Mouse (Mus musculus) urinary bladder, postnatal 4 days (tissue): Measurements from ENCODE around the gene Tmub2.

Experiments
- DNase-seq, 2 experiments: peaks; one replicate each; pipeline ENCODE4 v3.0.0; 2021 to 2022; ENCODE audit warnings: low spot score in 2 of 2

Tmub2 gene

DNA sequence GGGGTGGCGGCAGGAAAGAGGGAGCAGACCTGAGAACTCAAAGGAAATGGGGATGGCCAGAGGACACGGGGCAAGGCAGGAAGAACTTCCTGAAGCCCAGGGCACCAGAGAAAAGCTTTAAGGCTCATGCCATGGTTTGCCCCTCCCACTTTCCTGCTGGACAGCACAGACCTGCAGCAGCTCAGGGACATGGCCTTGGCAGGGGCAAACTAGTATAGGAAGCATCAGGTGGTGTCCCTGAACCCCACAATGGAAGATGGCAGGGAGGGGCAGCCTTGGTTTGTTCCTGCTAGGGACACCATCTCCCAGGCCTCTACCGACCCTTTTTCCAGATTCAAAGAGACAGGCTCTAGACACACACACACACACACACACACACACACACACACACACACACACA is 20.6 kb downstream of the Tmub2 start:
- no peak for DNase-seq

DNA sequence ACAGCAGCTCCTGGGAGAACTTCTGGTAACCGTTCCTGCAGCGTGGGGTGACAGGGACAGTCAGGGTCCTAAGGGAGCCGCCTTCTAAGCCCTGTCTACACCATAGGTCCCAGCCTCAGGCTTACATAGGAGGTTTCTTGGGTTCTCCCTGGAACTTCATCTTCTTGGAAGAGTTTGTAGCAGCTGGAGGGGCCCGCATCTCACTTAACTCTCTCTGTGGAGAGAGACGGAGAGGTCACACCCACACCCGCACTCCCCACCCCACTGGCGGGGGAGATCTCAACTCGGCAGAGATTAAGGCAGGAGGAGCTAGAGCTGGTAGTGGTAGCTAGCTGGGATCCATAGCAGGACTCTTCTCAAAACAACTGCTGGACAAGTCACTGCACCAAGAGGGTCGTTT is 23.4 kb downstream of the Tmub2 start:
- DNase-seq = no peak

DNA sequence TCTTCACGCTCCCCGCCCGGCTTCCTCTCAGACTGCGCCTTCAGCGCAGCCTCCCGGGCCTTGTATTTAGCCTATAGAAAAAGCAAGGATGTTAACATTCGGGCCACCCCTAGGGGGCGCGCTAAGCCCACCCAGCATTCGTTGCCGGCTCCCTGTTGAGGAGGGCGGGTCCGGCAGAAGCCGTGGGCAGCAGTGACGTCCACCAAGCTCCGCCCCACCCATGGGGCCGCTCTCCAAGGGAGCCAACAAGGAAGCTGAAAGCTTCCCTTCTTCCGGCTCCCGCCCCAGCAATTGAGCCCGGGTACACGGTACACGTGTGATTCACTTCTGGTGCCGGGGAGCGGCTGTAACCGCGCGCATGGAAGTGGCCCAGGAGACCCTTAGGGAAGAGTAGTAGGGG is 24.2 kb downstream of the Tmub2 start:
- DNase-seq = peak; percentile 96 to 97

DNA sequence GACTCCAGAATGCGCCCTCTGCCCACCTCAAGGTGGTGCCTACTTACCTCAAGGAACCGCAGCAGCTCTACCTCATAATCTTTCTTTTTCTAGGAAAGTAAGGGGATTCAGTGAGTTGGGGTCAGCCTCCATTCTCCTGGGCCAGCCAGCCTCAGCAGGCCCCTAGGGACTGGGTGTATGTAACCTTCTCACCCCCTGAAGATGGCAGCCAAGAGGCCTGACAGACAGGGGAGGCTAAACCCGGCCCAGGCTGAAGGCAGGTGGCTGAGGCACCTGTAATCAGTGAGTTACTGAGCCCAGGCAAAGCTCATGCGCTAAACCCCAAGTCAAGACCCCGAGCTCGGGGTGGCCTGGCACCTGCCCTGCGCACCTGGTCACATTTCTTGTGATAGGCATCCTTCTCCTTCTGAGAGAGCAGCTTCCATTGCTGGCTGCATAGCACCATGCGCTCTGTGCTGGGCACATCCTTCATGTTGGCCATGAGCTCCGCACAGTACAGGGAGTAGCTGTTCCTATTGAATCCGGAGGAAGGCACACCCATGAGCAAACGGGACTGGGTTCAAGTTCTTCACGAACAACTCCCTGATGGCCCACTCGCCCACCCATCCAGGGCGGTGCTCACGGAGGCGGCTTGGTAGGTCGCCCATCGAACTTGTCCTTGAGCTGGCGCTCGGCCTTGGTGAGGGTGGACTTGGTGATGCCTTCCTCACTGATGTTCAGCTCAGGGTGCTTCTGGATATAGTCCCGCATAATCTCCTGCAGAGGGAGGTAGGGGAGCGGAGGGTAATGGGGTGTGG is 25.3 kb downstream of the Tmub2 start:
- DNase-seq = no peak

DNA sequence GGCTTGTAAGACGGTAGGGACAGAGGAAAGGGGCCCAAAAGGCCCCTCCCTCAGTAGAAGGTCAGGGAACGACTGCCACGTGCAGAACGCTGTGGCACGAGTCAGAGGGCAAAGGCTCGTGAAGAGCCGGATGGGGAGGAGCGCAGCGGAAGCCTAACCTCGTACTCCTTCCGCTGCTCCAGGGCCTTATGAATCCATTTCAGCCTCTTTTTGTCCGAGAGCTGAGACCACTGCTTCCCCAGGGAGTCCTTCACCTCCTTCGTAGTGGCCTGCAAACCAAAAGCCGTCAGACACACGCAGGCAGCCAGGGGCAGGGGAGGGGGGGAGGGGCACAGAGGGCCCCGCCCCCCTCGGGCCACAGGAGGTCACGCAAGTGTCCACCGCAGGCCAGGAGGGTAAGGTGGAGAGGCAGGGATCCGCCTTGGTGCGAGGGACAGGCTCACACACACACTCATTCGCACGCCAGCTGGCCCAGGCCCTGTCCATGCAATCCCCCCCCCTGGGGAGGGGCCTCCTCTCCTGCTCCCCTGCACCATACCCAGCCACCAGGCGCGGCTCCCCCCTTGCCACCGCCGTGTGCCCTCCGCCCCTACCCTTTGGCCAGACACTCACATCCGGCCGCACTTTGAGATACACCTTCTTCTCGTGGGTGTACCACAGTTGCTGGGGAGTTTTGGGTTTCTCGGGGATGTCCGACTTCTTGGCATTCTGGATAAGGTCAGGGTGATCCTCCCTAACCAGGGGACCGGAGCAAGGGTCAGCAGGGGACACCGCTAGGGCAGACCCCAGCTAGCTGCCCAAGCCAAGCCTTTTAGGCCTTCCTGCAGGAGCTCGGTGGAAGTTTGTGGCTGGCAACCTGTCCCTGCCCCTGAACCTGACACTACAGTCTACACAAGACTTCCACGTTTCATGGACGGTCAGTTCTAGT is 26.3 kb downstream of the Tmub2 start:
- no peak for DNase-seq

DNA sequence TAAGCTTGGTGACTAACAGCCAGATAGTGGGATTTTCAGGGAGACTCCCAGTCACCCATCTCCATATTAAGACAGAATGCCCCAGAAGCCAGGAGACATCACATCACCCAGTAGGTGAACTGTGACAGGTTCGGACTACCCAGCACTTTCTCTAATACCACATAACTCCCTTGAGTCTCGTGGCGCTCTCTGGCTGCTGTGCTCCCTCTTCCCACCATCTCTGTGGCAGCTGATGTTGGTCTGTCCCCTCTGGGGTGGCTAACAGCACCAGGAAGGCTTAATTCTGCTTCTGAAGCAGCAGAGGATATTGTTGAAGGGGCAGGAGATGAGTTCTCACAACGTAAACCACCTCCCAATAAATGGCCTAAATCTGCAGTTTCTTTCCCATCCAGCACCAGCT is 27.2 kb downstream of the Tmub2 start:
- no peak for DNase-seq

DNA sequence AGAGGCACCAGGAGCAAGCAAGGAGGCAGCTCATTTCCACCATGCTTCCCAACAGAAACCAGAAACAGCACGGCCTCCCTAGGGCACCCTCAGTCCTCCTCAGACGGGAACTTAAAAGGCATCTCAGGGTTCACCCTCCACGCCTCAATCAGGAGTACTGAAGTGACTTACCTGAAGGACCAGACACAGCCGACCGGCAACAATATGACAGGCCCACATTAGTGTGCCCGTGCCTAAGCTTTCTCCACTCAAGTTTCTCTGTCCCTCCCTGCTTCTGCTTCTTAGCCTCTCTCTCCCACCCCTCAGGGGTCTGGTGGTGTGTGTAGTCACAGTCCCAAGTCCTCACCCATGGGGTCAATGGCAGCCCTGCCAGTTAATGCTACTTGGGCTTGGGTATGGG is 27.9 kb downstream of the Tmub2 start:
- no peak for DNase-seq

DNA sequence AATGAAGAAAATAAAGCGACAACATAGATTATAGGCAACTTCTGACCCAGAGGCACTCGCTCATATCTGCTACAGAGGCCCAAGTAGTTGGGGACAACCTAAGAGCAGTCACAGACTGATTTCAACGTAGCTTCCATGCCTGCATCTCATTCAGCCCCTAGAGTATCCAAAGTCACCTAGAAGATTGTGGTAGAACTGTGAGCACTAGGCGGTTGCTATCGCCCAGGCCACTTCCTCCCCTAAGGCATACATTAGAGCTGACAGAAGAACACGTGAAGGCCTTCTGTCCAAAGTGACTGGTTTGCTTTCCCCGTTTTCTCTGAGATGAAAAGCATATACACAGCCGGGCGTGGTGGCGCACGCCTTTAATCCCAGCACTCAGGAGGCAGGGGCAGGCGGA is 29.6 kb downstream of the Tmub2 start:
- DNase-seq = no peak

DNA sequence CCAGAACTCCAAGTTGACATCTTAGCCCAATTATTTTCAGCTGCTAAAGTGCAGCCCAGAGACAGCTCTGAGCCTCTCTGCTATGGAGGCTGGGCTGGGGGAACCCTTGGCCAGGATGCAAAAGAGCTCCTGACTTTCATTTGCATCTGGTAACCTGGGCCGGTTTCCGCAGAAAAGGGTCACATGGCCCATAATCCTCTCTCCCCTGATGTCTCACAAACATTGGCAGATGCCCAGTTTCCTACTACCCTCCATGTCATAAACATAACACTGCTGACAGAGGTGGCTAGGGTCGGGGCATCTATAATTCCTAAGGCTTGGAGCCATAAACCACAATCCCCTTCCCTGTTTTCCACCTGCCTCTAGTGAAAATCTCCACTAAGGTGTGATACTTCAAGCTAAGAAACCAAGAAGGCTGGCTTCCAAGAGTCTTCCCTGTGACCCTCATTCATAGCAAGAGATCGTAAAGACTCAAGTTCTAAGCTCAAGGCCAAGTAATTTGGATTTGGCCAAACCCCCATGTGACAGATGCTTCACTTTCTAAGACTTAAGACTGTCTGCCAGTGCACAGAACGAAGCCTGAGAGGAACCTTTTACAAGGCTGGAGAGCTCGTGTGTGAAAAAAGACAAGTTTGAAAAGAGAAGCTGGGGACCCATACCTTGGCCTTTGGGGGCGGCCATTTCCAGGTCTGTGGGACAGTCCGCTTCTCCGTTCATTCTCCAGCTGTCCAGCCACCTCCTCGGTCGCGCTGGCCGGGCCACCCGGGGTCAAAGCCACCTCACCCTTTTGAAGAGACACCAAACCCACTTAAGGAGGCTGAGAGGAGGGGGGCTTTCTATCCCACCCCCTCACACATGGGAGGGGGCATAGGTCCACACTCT is 31.2 kb downstream of the Tmub2 start:
- no peak for DNase-seq

DNA sequence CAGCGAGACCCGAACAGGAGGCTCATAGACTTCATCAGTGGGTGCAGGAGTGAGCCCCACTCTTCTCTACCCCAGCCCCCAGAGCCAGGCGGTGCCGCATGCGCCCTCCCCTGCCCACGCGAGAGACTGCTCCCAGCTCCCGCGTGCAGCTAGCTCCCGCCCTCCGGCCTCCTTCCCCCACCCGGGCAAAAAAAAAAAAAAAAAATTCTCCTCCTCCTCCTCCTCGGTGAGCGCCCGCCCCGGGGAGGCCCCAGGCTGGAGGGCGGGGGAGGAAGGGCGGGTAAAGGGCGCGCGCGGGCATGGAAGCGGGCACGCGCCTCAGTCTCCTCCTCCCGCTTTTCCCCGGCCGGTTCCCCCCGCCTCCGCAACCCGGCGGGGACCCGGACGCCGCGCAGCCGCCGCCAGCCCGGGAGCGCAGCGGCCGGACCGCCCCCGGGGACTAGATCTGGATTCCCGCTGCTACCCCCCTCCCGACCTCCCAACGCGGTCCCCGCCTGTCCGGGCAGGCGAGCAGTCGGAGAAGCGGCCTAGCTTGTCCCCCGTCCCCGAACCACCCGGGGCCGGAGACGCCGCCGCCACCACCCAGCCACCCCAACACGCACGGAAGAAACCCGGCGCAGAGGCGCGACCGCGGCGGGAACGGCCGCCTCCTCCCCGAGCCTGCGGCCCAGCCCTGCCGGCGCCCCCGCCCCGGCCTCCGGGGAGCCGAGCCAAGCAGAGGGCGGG is 32.0 kb downstream of the Tmub2 start:
- peak; percentile 90 for DNase-seq

DNA sequence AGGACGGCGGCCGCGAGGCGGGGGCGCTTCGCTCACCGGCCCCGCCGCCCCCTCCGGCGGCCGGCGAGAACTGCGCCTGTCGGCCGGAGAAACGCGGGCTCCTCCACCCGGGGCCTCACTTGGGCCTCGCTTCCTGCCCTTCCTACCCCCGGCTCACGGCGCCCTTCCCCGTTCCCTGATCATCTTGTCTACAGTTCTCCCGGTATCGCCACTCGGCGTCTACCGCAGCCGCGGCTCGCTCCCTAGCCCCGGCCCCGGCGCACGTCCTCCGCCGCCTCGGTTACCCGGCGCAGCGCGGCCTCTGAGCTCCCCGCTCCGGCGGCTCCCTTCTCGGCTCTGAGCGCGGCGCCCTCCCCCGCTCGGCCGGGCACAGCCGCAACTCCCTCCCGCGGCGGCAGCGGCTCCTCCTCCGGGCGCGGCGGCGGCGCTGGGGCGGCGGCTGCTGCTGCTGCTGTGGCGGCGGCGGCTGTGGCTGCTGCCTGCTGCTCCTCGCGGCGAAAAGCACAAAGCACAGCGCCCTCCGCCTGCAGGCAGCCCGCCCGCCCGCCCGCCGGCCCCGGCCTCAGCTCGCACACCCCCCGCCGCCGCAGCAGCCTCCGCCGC is 32.7 kb downstream of the Tmub2 start:
- peak; percentile 63 to 78 for DNase-seq

DNA sequence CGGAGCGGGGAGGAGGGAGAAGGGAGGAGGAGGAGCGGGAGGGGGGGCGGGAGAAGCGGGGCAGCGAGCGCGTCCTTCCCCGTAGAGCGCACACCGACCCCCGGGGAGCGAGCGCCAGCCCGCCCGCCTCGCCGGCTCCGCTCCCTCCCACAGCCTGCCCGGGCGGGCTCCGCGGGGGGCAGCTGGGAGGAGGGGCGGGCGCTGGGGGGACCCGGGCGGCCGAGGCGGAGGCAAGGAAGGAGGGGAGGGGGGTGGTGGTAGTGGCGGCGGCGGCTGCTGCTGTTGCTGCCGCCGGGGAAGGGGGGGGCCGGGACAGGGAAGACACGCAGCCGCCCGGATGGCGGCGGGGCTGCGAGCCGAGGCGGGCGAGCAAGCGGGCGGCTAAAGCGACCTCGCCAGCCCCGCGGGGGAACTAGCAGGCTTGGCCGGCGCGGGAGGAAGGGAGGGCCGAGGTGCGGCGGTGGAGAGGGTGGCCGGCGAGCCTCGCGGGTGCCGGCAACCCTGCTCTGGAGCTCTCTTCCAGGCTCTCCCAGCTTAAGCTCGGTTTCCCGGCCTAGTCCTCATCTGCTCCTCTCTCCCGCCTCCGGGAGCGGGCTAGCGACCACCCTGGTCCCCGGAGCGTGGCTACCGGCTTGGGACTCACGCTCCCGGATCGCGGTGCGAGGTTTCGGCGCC is 33.3 kb downstream of the Tmub2 start:
- peak; percentile 77 to 79 for DNase-seq

DNA sequence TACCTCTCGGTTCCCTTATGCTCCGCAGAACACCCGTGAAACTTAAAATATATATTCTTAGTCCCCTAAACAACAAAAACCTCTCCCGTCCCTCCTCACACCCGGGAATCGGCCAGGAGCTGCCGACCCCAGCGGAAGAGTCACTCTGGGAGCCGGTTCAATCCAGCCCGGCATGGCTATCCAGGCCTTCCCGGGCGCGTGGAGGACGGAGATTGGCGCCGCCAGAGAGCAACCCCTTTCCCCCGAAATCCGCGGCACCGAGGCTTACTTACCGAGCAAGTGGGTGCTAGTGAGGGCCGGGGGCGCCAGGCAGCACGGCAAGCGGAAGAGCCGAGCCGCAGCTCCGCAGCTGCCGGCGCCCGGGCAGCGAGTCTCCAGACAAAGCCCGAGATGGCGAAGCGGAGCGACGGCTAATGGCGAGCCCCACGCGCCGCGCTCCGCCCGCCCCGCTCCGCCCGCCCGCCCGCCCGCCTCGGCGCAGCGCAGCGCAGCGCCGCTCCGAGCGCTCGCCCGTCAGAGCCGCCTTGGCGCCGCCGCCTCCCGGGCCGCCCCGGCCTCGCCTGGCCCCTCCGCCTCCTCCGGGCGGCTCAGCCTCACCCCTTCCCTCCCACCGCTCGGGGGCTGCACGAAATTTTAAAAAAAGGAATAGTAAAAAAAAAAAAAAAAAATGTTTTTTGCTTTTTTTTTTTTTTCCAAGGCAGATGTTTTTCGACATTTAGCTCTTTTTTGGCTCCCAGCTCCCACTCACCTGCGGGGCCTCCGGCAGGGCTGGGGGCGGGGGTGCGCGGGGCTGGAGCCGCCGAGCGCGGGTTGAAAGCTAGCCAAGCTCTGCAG is 34.1 kb downstream of the Tmub2 start:
- peak in 1 of 2 experiments; percentile 35 for DNase-seq

DNA sequence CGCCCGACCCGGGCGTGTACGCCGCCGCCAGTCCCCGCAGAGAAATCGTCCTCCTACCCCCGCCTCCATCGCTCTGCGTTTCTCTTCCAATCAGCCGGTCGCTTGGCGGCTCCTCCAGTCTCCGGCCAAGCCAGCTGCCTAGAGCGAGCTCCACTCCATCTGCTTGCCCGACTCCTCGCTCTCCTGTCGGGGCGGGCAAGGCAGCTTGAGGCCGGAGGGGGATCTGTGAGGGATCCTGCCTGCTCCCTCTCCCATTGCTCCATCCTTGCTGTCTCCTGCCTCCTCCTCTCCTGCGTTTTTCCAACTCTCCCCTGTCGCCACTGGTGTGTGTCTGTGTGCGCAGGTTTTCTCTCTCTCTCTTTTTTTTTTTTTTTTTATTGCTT is 34.7 kb downstream of the Tmub2 start, which contains the start of gene Ubtf:
Gene Ubtf, minus strand, starts transcription at position 333 of the 383 bp plus-strand sequence.
- DNase-seq = peak; percentile 77 to 84

DNA sequence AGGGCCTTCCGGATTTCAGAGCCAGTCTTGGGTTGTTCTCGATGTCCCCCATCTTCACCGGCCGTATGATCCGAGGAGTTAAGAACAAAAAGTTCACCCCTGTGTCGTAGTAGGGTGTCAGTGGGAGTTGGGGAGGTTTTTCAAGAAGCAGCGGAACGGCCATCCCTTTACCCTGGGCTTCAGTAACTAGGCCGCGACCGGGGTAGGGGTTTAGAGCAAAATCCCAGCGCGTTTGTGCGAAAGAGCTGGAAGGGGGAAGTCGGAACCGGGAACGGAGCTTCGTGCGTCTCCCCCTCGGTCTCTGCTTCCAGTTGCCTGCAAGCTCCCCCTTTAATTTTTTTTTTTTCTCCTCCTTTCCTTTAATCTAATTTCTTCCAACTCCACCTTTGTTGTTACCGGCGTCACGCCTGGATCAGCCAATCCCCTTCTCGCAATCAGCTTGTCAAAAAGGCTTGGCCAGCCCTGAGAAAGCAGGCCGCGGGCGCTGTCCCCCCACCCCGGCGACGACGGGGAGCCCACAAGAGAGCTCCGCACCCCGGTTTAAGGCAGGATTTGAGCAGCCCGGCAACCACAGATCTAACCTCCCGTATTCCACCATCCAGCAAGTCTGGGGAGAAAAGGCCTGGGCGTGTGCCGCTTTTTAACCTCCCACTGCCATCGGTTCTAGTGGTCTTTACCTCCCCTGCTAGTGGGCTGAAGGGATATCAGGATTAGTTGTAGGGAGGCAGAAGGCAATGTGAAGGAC is 35.4 kb downstream of the Tmub2 start:
- peak; percentile 76 to 78 for DNase-seq

DNA sequence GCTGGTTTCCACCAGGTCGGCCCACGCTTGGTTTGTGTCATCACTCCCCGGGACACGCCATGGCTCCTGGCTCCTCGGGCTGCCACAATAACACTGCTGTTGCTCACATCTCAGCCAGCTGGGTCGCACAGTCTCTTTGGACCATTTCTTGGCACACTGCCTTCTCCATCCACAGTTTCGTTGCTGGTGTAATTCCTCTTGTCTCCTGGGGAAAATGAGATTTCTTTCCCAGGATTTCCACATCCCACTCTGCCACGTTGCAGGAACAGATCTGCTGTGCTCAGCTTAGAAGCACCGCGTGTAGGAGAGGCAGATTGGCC is 35.9 kb downstream of the Tmub2 start:
- peak; percentile 72 to 77 for DNase-seq

DNA sequence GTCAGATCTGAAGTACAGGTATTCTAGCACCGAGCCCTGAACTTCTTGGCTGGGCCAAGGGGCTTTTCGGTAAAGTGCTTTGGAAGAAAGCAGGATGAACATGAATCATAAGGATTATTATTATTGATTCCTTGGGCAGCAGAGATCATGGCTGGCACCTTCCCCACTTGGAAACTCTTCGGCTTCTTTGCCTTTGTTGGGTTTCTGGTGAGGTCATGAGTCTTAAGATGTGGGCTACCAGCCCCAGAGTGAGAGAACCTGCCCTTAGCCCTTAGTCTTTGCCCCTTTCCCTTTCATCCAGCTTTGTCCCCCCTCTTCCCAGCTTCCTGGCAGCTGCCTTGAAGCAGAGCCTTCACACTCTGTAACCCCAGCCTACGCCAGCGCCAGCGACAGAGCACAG is 37.2 kb downstream of the Tmub2 start:
- DNase-seq = no peak

DNA sequence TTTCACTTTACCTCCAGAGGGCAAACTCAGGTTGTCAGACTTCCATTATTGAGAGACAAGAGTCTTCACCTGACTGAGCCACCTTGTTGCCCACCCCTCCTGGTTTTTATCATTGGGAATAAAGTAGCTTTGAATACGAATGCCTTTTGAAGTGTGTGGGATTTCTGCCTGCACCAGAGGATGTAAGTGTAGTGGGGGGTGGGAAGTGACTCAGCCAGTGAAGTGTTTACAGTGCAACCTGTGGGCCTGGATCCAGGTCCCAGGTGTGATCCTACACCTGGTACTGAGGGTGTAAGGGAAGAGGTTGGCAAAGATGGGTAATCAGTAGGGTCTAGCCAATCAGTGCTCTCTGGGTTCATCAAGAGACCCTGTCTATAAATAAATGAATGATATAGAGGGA is 38.8 kb downstream of the Tmub2 start:
- DNase-seq = no peak

DNA sequence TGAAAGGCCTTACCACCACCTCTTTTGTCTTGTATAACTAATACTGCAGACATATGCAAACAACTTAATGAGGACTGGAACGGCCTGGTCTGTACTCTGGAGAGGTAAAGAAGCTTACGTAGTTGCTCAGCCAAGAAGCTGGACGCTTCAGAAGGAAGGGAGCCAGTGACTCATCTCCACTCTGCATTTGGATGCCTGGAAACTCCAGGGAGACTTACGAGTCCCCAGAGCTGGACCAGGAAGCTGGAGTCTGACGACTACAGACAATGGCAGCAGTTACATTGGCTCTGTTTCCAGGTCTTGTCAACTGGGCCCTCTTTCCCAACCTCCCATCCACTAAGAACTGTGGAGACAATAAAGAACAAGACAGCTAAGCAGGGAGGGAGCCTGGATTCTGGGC is 42.5 kb downstream of the Tmub2 start:
- DNase-seq = no peak
